Mouse (Mus musculus): Measurements from ENCODE around the gene Olfr1275. TPM values are rescaled to one million over a fixed set of nuclear protein-coding genes. Genes with fewer than 3 reads are reported as not detected.

The Olfr1275 gene
- total RNA-seq (2021), result not detected
- polyA plus RNA-seq (2012; rRNA removed), result not detected in 2 replicates
- long read RNA-seq, result 0 reads

DNA sequence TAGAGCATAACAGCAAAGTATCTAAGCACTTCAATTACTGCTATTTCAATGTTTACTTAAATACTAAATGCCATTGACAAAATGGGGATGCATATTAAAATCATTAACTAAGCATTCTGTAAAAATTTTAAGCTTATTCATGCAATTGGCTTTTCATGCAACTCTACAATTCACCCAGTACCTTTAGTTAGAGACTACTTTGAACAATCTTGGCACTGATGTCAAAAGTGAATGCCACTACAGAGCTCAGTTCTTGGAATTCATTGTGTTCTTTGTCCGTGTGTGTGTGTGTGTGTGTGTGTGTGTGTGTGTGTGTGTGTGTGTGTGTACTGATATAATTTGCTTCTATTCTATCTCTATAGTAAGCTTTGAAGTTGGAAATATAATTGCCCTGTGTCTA lies at the start of gene Olfr1275:
Gene Olfr1275 (minus strand): TSS at position 101 of the 400 bp plus-strand sequence.
- no peak for DNase-seq

DNA sequence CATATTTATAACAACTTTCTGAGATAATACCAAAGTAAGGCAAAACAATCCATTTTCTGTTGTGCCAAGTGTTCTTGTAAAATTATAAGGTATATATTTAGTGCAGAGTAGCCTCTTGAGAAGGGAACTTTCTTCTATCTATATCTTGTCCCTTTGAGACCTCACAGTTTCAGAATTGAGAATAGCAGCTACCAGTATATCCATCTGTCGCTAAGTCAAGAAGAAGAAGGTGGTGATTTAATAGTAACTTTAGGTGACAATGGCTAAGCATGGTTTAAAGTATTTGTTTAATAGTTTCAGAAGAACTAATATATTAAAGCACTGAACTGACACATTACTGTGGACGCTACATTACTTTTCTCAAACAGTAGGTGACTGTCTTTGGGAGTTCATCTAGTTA lies 38.9 kb upstream of the Olfr1275 start, which contains the start of gene Olfr1277:
Gene Olfr1277 (minus strand): TSS at position 101 of the 400 bp plus-strand sequence.
- no peak for DNase-seq

DNA sequence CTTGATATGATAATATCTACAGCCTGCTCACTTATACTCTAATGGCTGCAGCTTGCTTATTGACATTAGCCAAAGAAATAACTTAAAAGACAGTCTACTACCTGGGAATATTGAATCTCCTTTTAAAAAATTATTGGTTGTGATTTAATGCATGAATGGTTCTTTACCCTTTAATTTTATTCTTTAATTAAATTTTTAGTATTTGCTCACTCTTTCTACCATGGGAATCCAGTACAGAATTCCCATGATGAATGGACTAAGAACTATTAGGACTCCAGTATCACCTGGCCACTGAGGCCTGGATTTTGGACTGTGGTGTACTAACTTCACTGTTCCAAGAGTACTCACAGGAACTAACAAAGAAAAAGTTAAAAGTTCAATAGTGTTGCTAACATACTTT lies 19.1 kb upstream of the Olfr1275 start, which contains the start of gene Olfr1276:
Gene Olfr1276 (plus strand): TSS at position 301 of the 400 bp plus-strand sequence.
- DNase-seq, result no peak

GRCm38 (mm10) chr2:111229502-111229901 lies 5.6 kb downstream of the Olfr1275 start, which contains the start of gene 4930430A15Rik:
4930430A15Rik (minus strand) TSS chr2:111229602.
- DNase-seq, result no peak

DNA sequence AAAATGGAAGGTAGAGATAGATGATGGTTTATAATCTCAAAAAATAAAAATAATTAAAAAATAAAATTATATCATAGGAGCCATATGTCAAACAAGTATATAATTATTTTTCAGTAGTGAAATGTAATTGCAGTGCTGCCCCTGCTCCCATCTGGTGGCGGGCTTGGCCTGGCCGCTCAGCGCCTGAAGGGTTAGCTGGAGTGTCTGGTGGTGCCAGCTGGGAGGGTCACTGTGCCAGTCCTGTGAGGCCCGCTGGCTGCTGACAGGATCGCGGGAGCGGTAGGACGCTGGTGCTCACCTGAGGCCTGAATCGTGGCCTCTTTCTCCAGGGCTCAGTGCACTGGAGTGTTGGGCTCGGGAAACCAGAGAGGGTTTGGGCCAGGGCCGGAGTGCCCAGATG lies 53.0 kb downstream of the Olfr1275 start:
- no peak for DNase-seq

Other genes with a start within 250 kb of the Olfr1275 start
- not detected for gene Gm13941, start 129.3 kb downstream of the Olfr1275 start, total RNA-seq (2021)
- not detected in 2 replicates for gene Gm13941, start 129.3 kb downstream of the Olfr1275 start, polyA plus RNA-seq (2012; rRNA removed)
- gene Gm15130, start 82.3 kb downstream of the Olfr1275 start, total RNA-seq (2021), result not detected
- not detected in 2 replicates for gene Gm15130, start 82.3 kb downstream of the Olfr1275 start, polyA plus RNA-seq (2012; rRNA removed)
- gene 4930430A15Rik, start 5.7 kb downstream of the Olfr1275 start, total RNA-seq (2021), result not detected
- gene 4930430A15Rik, start 5.7 kb downstream of the Olfr1275 start, polyA plus RNA-seq (2012; rRNA removed), result not detected in 2 replicates
- not detected for gene Olfr1276, start 19.2 kb upstream of the Olfr1275 start, total RNA-seq (2021)
- not detected in 2 replicates for gene Olfr1276, start 19.2 kb upstream of the Olfr1275 start, polyA plus RNA-seq (2012; rRNA removed)
- not detected for gene Olfr1277, start 38.8 kb upstream of the Olfr1275 start, total RNA-seq (2021)
- gene Olfr1277, start 38.8 kb upstream of the Olfr1275 start, polyA plus RNA-seq (2012; rRNA removed), result not detected in 2 replicates
- gene Olfr1278, start 54.9 kb upstream of the Olfr1275 start, total RNA-seq (2021), result not detected
- gene Olfr1278, start 54.9 kb upstream of the Olfr1275 start, polyA plus RNA-seq (2012; rRNA removed), result not detected in 2 replicates
- gene Olfr1279, start 65.3 kb upstream of the Olfr1275 start, total RNA-seq (2021), result not detected
- not detected in 2 replicates for gene Olfr1279, start 65.3 kb upstream of the Olfr1275 start, polyA plus RNA-seq (2012; rRNA removed)
- not detected for gene Olfr1280, start 78.7 kb upstream of the Olfr1275 start, total RNA-seq (2021)
- not detected in 2 replicates for gene Olfr1280, start 78.7 kb upstream of the Olfr1275 start, polyA plus RNA-seq (2012; rRNA removed)
- not detected for gene Olfr1281, start 91.2 kb upstream of the Olfr1275 start, total RNA-seq (2021)
- gene Olfr1281, start 91.2 kb upstream of the Olfr1275 start, polyA plus RNA-seq (2012; rRNA removed), result not detected in 2 replicates
- gene Olfr1282, start 100.8 kb upstream of the Olfr1275 start, total RNA-seq (2021), result not detected
- gene Olfr1282, start 100.8 kb upstream of the Olfr1275 start, polyA plus RNA-seq (2012; rRNA removed), result not detected in 2 replicates
- not detected for gene Olfr1283, start 131.5 kb upstream of the Olfr1275 start, total RNA-seq (2021)
- gene Olfr1283, start 131.5 kb upstream of the Olfr1275 start, polyA plus RNA-seq (2012; rRNA removed), result not detected in 2 replicates
- not detected for gene Olfr1284, start 140.2 kb upstream of the Olfr1275 start, total RNA-seq (2021)
- not detected in 2 replicates for gene Olfr1284, start 140.2 kb upstream of the Olfr1275 start, polyA plus RNA-seq (2012; rRNA removed)
- not detected for gene Olfr1286, start 187.8 kb upstream of the Olfr1275 start, total RNA-seq (2021)
- not detected in 2 replicates for gene Olfr1286, start 187.8 kb upstream of the Olfr1275 start, polyA plus RNA-seq (2012; rRNA removed)
- gene Olfr1287, start 213.9 kb upstream of the Olfr1275 start, total RNA-seq (2021), result not detected
- gene Olfr1287, start 213.9 kb upstream of the Olfr1275 start, polyA plus RNA-seq (2012; rRNA removed), result not detected in 2 replicates
- not detected for gene Olfr1288, start 238.8 kb upstream of the Olfr1275 start, total RNA-seq (2021)
- gene Olfr1288, start 238.8 kb upstream of the Olfr1275 start, polyA plus RNA-seq (2012; rRNA removed), result not detected in 2 replicates
- not detected for gene Olfr1289, start 245.5 kb upstream of the Olfr1275 start, total RNA-seq (2021)
- not detected in 2 replicates for gene Olfr1289, start 245.5 kb upstream of the Olfr1275 start, polyA plus RNA-seq (2012; rRNA removed)